Mouse (Mus musculus) embryonic stem cell, embryonic (primary cell): Measurements from ENCODE around the gene Aven.

Source experiments
- CTCF ChIA-PET, 4 experiments: fragments of 300-600 bp in 2 of 4; fragments of 350-600 bp in 2 of 4; sonication (Branson Sonifier 250); formaldehyde crosslinking; loops; one replicate each; lab custom pipeline; 2022; ENCODE audit warnings: inconsistent platforms in 2 of 4; lab: Charles Lee
- POLR2A ChIA-PET, 4 experiments: fragments of 300-600 bp in 2 of 4; fragments of 350-600 bp in 2 of 4; sonication (Branson Sonifier 250); formaldehyde crosslinking; loops; one replicate each; lab custom pipeline; 2022; ENCODE audit warnings: antibody characterized with exemption in 4 of 4, inconsistent platforms in 1 of 4; lab: Charles Lee

The Aven gene

GRCm38 (mm10) chr2:112593781-112594180 lies 101.0 kb downstream of the Aven start:
- ChIA-PET CTCF (no interaction called here), POLR2A (interaction anchor here in 1 of 4 experiments (0.6 kb wide), 1 partner anchor 171 kb away, joined by 3 read pairs; no protein-coding TSS in a partner anchor)

DNA sequence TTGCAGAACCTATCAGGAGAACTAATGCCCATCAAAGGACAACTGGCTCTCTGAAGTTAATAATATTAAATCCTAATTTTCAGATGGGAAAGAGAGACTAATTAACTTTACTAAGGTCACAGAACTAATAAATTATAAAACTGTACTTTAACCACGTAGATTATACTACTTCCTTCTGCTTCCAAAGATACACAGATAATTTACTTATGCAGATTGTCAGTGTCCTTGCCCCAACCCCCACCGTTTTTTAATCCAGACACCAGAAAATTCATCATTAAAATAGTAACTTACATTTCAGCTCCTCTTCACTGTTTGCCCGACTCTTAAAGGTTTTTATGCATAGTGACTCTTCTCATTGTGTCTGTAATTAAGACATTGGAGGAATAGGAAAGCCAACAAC lies 103.0 kb downstream of the Aven start:
- ChIA-PET CTCF (no interaction called here), POLR2A (interaction anchor here in 1 of 4 experiments (0.6 kb wide), 2 partner anchors 12 to 86 kb away, joined by 3 read pairs; no protein-coding TSS in a partner anchor)

GRCm38 (mm10) chr2:112596415-112596814 lies 103.7 kb downstream of the Aven start:
- ChIA-PET CTCF (no interaction called here), POLR2A (interaction anchor here in 1 of 4 experiments (0.6 kb wide), 2 partner anchors 11 to 86 kb away, joined by 3 read pairs; no protein-coding TSS in a partner anchor)

- ChIA-PET POLR2A (no interaction called here), CTCF (no interaction called here)
These were observed 104.3 kb downstream of the Aven start for GRCm38 (mm10) chr2:112597064-112597463.

GRCm38 (mm10) chr2:112600222-112600621 lies 107.5 kb downstream of the Aven start:
- ChIA-PET POLR2A (interaction anchor here in 2 of 4 experiments (0.6 to 1.6 kb wide), 2 partner anchors 17 to 86 kb away, joined by 3 to 4 read pairs; no protein-coding TSS in a partner anchor), CTCF (interaction anchor here in 3 of 4 experiments (0.6 to 1.4 kb wide), 4 partner anchors 12 to 1224 kb away, joined by 3 read pairs; no protein-coding TSS in a partner anchor)

GRCm38 (mm10) chr2:112602487-112602886 lies 109.7 kb downstream of the Aven start:
- CTCF ChIA-PET: no interaction called here
- POLR2A ChIA-PET: no interaction called here

- POLR2A ChIA-PET: no interaction called here
These were observed 113.8 kb downstream of the Aven start for GRCm38 (mm10) chr2:112606536-112606935.

GRCm38 (mm10) chr2:112612628-112613027 lies 119.9 kb downstream of the Aven start:
- ChIA-PET POLR2A (interaction anchor here in 3 of 4 experiments (0.6 to 1.3 kb wide), 5 partner anchors 39 to 157 kb away, joined by 3 read pairs; partner anchors contain the start of gene Emc7 (in 1 of the 3)), CTCF (interaction anchor here in 3 of 4 experiments (0.5 to 1.4 kb wide), 7 partner anchors 12 to 234 kb away, joined by 3 to 5 read pairs (median 3); partner anchors contain the start of gene Katnbl1 (in 1 of the 3))

More at GRCm38 (mm10) chr2:112606536-112606935, 113.8 kb downstream of the Aven start:
- CTCF ChIA-PET: no interaction called here

GRCm38 (mm10) chr2:112614375-112614774 lies 121.6 kb downstream of the Aven start:
- ChIA-PET POLR2A (interaction anchor here in 2 of 4 experiments (0.7 to 0.8 kb wide), 2 partner anchors 62 to 236 kb away, joined by 3 read pairs; no protein-coding TSS in a partner anchor), CTCF (no interaction called here)

GRCm38 (mm10) chr2:112617206-112617605 lies 124.4 kb downstream of the Aven start:
- POLR2A ChIA-PET: interaction anchor here (0.6 to 1.5 kb wide), 4 partner anchors 14 to 408 kb away, joined by 3 to 4 read pairs (median 4); no protein-coding TSS in a partner anchor

DNA sequence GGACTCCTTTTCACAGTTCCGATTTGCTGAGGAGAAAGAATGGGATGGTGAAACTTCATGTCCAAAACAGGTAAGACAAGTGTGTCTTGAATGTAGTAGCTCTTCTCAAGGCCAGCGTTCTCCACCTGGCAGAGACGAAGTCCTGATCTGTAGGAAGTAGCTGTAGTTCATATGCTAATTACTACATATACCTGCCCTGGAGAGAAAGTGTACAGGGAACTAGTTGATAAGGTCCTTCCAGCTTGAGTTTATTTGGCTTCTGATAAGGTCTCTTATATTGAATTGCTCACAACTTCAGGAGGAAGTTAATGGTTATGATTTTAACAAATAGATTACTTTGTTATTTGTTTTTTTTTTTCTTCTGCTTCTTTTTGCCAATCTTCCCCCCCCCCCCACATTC lies 132.4 kb downstream of the Aven start:
- ChIA-PET POLR2A (interaction anchor here (0.6 to 1.0 kb wide), 5 partner anchors 15 to 1380 kb away, joined by 3 to 8 read pairs (median 3); no protein-coding TSS in a partner anchor), CTCF (interaction anchor here in 1 of 4 experiments (0.5 kb wide), 1 partner anchor 29 kb away, joined by 3 read pairs; no protein-coding TSS in a partner anchor)

More at GRCm38 (mm10) chr2:112617206-112617605, 124.4 kb downstream of the Aven start:
- CTCF ChIA-PET: no interaction called here

GRCm38 (mm10) chr2:112630669-112631068 lies 137.9 kb downstream of the Aven start:
- CTCF ChIA-PET: no interaction called here

DNA sequence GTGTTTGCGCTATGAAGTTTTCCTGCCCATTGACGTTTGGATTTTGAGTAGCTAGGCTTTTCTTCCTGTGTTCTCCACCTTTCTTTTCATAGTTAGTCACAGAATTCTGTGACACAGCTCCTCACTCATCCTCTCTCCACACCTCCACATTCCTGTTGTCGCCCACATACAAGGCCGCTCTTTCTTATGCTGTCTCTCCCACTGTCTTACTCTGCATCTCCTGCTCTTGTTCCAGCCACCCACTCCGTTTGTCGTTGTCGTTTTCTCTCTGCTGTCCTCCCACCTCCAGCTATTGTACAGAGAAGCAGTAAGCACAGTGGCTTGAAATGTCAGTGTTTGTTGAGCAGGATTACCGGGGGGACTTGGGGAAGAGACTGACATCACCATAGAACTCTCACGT lies 139.8 kb downstream of the Aven start:
- POLR2A ChIA-PET: interaction anchor here in 1 of 4 experiments (0.7 kb wide), 1 partner anchor 104 kb away, joined by 3 read pairs; no protein-coding TSS in a partner anchor
- CTCF ChIA-PET: interaction anchor here in 1 of 4 experiments (1.4 kb wide), 1 partner anchor 20 kb away, joined by 4 read pairs; no protein-coding TSS in a partner anchor

More at GRCm38 (mm10) chr2:112630669-112631068, 137.9 kb downstream of the Aven start:
- POLR2A ChIA-PET: interaction anchor here in 1 of 4 experiments (0.7 to 1.4 kb wide), 3 partner anchors 8 to 14 kb away, joined by 3 to 4 read pairs (median 4); no protein-coding TSS in a partner anchor

DNA sequence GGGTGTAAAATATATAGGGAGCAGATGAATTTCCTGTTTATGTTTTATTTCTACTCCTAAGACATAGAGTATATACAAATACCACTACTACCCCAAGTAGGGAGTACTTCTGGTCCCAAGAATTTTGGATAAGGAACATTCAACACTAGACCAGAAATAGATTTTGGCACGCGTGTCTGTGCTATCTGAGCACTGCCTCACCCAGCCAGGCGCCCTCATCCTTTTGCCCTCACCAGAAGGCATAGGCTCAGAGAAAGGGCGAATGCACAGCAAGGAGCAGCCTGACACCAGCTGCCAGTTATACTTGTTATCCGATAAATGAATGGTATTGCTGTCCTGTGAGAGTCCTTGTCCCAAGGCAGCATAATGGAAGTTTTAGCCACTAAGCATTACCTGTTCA lies 144.4 kb downstream of the Aven start:
- POLR2A ChIA-PET: no interaction called here
- CTCF ChIA-PET: no interaction called here

GRCm38 (mm10) chr2:112653836-112654235 lies 161.1 kb downstream of the Aven start:
- ChIA-PET CTCF (interaction anchor here in 1 of 4 experiments (0.8 kb wide), 1 partner anchor 29 kb away, joined by 3 read pairs; no protein-coding TSS in a partner anchor), POLR2A (no interaction called here)

DNA sequence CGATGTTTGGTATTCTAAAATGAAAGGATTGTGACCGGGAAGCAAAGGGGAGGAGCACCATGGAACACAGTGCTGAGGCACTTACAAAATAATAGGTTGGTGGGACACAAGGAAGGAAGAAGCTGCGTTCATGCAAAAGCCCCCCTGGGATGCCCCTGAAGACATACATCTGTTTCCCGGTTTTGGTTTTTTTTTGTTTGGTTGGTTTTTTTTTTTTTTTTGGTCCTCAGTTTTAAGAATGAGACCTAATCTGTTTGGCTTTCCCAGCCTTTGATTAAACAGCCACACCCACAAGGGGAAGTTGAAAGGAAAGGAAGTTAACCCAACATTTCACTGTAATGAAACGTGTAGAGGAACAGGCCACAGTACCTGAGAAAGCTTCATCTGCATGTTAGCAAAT lies 163.4 kb downstream of the Aven start:
- POLR2A ChIA-PET: interaction anchor here in 1 of 4 experiments (0.7 kb wide), 1 partner anchor 15 kb away, joined by 4 read pairs; no protein-coding TSS in a partner anchor
- CTCF ChIA-PET: no interaction called here

DNA sequence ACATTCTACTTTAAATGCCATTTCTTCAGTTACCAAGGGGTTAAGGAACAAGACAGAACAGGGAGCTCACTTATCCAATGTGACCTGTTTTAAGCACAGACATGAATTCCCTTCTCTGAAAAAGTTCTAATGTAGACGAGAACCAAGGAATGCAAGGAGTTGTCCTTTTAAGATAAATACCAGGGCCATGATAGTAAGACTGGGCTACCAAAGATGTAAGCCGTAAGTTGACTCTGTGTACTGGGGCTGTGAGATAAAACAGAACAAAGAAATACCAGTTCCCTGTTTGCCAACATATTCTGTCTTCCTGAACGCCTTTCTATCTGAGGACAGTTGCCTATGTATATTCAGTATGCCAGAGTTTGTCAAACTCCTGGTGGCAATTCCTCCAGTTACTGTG lies 176.7 kb downstream of the Aven start:
- POLR2A ChIA-PET: no interaction called here
- CTCF ChIA-PET: no interaction called here

DNA sequence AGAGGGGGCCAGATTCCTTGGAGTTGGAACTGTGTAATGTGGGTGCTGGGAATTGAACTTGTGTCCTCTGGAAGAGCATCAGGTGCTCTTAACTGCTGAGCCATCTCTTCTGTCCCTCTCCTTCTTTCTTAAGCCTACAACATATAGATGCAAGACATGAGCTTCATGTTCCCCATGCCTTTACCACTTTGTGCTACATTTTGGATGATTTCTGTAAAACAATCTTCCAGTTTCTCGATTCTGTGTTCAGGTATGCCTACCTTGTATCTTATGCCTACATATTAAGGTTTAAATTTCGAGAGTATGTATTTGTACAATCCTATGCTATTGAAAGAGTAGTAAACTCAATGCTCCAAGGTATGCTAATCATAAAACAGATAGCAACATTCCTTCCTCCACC lies 183.4 kb downstream of the Aven start:
- POLR2A ChIA-PET: interaction anchor here in 3 of 4 experiments (0.9 to 2.0 kb wide), 10 partner anchors 17 to 221 kb away, joined by 3 to 12 read pairs (median 4); partner anchors contain the start of gene Emc7 (in 1 of the 3)
- CTCF ChIA-PET: interaction anchor here in 2 of 4 experiments (0.8 to 1.3 kb wide), 3 partner anchors 89 to 297 kb away, joined by 3 to 5 read pairs (median 3); partner anchors contain the start of gene Katnbl1 (in 1 of the 2)

DNA sequence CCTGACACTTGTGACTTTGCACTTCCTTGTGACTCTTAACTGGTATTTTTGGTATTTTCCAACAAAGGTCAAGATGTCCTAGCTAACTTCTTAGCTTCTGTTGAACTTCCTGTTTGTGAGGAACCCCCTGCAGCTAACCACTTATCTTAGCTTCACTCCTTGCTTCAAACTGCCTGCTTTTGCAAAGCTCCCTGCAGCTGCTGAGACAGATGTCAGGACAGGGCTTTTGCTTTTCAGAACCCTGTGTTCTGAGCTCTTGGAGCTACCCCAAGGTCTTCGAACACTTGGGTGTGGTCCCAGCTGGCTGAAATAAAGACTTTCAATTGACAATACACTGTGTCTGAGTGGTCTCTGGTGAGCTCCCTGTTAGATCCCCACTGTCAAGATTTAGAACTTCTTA lies 184.0 kb downstream of the Aven start:
- POLR2A ChIA-PET: interaction anchor here (0.5 to 2.0 kb wide), 12 partner anchors 13 to 860 kb away, joined by 3 to 12 read pairs (median 4); partner anchors contain the start of genes Emc4 (in 1 of the 4) and Emc7 (in 1 of the 4)
- CTCF ChIA-PET: interaction anchor here in 3 of 4 experiments (0.5 to 1.3 kb wide), 3 partner anchors 98 to 438 kb away, joined by 3 to 5 read pairs (median 3); partner anchors contain the start of gene Katnbl1 (in 1 of the 3)
